Mouse (Mus musculus) left cerebral cortex, adult 11 months (tissue): ENCODE results near the gene Golga2.

Source experiments
- DNase-seq: peaks from one replicate; pipeline ENCODE4 v3.0.0; 2022; ENCODE audit warnings: low spot score

Gene Golga2

GRCm38 (mm10) chr2:32287334-32287840 is at the start of gene Golga2:
TSS of gene Golga2 (plus strand) at chr2:32287384.
- DNase-seq: no peak

- DNase-seq: no peak
These were observed 49.6 kb upstream of the Golga2 start for GRCm38 (mm10) chr2:32237571-32237970.

- DNase-seq: no peak
These were observed 48.3 kb upstream of the Golga2 start for GRCm38 (mm10) chr2:32238708-32239435.

DNA sequence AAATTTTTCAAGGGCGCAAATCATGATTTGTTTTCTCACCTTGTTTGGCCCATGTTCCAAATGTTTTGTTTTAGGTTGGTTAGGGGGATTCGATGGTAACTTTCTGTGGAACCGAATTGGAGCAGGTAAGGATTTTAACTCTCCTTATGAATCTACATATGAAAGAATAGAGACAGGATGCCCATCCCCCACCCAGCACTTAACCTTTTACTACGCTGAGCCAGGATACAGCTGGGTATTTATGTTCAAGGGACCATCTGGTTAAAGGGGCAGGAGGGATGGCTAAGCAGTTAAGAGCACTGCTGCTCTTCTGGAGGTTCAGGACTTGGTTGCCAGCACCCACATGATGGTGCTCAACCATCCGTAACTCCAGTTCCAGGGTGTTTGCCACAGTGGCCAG is 46.6 kb upstream of the Golga2 start:
- DNase-seq: no peak

DNA sequence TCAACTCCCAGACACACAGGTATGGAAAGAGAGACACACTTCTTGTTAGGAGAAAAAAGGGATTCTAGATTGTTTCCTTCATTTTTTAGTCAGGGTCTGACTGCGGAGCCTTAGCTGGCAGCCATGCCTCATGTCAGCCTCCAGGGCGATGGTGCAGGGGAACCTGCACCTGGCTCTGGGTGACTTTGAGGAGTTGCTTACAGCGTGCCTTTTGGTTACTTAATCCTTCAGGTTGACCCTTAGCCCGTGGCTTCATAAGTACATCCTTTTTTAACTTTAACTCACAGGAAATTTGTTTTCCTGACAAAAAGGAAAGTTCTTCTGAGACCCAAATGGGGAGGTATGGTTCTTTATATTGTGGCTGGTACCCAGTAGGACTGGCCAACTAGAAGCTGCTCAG is 44.2 kb upstream of the Golga2 start:
- DNase-seq: no peak

DNA sequence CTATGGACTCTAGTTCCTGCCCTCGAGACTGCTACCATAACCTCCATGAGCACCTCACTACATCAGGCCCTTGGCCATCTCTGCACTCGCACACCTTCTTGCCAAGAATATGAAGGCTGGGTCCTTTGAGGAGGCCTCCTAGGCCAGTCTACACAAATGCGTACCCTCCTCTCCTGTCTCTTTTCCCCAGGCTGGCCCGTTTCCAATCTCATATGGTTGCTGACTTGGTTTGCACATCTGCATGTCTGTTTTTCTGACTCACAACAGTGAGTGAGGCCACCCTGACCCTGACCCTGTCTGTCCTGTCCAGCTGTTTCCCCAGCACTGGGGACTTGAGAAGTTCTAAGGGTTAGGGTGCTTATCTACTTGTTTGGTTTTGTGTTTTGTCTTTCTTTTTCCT is 40.4 kb upstream of the Golga2 start:
- no peak for DNase-seq

GRCm38 (mm10) chr2:32248377-32249361 is 38.5 kb upstream of the Golga2 start:
- no peak for DNase-seq

DNA sequence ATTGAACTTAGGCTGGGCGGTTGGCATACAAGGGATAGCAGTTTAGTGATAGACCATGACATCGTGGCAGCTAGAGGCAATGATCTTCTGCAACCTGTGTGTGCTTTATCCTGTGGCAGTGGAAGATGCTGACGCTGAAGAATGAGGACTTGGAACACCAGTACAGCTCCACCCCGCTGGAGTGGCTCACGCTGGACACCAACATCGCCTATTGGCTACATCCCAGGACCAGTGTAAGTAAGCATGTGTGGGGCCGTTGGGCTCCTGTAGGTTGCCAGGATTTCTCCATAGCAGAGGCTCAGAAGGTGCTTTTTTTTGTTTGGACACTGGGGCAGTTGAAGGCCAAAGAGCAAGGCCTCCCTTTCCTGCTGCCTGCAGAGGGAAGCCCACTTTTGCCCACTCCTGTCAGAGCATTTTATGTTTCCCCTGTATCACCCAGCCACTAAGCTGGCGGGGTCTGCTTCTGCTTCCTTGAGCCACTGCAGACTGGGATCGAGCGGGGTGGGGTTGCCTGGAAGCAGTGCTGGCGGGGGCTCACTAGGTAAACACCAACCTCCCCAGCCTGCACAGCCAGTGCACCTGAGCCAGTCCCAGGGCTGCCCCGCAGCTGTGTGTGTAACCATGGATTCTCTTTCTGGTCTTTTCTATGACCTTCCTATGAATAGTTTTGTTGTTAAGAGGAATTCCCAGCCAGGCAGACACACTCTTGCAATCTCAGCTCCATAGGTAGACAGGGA is 35.2 kb upstream of the Golga2 start:
- no peak for DNase-seq

DNA sequence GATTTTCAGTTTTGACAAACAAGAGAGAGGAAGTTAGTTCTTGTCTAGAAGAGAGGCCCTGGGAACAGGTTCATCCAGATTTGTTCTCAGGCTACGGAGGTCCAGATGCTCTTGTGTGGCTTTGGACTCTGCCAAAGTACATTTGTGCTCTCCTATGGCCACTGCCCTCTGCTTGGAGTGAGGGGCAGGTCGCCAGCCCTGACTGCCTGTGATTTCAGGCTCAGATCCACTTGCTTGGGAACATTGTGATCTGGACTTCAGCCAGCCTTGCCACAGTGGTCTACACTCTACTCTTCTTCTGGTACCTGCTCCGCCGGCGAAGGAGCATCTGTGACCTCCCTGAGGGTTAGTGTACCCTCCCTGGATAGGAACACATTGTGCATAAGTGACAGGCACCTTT is 34.5 kb upstream of the Golga2 start:
- no peak for DNase-seq

DNA sequence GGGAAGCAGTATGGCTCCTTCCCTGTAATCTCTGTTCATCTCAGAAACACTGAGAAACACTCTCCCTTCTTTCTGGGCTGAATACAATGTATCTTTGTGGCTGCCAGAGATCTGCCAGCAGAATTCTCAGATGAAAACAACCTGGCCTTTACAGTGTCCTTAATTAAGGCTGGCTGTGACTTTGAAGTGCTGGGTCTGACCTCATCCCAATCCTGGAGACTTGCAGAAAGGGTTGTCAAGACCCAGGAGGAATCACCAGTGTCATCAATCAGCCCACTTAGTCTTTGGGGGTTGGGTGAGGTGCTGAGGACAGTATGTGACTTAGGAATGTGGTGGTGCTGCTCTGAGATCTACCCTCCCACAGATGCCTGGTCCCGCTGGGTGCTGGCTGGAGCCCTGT is 33.8 kb upstream of the Golga2 start:
- no peak for DNase-seq

- no peak for DNase-seq
These were observed 32.6 kb upstream of the Golga2 start for GRCm38 (mm10) chr2:32254563-32254962.

GRCm38 (mm10) chr2:32256273-32256672 is 30.9 kb upstream of the Golga2 start:
- no peak for DNase-seq

DNA sequence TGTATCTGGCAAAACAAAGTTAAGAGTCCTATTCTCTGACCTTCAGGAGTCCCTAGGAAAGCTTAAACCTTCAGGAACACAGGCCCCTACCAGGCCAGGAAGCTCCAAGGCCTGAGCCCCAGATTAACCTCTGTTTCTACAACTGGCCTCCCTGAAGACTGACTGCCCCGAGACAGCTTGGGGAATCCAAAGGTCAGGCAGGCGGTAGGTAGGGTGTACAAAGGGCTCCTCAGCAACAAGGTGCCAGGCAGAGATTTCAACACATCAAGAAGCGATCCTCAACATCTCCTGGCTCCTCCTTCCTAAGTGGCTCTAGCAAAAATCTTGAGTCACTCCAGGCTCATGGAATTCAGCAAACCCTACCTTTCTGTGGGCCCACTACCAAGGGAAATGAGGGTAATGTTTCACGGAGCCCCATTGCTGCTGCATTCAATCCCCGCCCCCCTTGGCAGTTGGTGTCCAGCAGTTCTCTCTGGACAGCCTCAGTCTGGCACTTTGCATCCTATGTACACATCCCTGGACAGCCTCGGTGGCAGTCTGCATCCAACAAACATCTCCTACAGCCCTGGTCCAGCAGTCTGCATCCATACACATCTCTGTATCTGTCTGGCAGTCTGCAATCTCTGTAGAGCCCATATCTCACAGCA is 28.2 kb upstream of the Golga2 start:
- DNase-seq: no peak

DNA sequence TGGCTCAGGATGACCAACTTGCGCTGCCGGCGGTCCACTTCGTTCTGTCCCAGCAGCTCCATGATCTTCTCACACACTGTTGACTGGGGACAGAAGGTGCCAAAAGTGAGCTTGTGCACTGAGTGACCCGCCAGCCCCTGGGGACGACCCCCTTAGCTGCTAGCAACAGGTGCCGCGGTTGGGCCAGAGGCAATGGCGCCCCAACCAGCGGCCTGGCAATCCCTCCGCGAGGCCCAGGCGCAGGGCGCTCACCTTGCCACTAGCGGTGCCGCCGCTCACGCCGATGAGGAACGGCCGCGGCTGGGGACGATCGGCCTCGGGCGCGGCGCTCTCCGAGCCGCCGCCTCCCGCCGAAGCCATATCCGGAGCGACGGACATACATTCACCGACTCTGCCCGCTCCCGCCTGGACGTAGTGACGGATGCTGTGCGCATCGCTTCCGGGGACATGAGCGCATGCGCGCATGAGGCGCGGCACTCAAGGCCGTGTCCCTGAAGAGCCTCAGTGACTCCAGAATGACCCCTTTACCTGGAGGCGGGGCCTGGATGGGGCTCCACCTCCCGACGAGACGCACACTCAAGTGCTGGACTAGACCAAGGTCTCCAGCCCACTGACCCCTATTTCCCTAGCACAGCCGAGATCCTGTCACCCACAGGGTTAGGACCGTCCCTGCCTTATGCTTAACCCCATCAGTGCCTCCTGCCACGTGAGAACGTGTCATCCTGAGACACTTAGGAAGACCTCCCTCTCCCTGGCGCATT is 27.3 kb upstream of the Golga2 start, which contains the start of gene Uck1:
TSS of gene Uck1 (minus strand) at position 503 of the 761 bp plus-strand sequence.
- peak; percentile 81 for DNase-seq

GRCm38 (mm10) chr2:32260635-32261034 is 26.5 kb upstream of the Golga2 start:
- DNase-seq: no peak

- DNase-seq: no peak
These were observed 11.4 kb upstream of the Golga2 start for GRCm38 (mm10) chr2:32275823-32276222.

DNA sequence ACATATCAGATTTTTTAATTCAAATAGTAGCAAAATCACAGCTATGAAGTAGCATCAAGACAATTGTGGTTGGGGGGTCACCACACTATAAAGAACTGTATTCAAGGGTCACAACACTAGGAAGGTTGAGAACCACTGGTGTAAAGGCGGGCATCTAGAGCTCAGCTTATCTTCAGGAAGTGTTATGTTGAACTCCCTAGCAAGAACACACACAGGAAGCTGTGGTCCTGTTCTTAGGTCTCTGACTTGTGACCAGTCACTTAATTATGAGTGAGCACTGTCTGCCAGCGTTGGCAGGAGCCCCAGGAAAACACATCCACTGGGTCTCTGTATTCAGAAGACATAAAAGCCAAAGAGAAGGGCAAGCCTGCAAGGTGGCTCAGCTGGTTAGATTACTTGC is 4.9 kb upstream of the Golga2 start:
- DNase-seq: no peak

DNA sequence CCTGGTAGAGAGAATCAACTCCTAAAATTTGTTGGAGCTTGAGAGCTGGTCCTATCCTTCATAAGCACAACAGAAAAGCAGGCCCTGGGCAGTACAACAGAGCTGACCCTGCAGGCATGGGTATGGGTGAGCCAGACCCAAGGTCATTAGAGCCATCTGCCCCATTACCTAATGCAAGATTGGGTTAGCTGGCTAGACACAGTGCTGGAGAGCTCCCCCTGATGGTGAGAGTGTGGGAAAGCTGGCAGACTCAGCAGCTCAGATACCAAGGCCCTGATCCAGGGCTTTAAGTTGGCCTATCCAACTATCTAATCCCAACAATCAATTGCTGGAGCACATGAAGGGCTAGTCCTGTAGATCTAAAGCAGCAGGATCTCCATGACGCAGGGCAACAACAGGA is 4.5 kb upstream of the Golga2 start:
- DNase-seq: no peak

DNA sequence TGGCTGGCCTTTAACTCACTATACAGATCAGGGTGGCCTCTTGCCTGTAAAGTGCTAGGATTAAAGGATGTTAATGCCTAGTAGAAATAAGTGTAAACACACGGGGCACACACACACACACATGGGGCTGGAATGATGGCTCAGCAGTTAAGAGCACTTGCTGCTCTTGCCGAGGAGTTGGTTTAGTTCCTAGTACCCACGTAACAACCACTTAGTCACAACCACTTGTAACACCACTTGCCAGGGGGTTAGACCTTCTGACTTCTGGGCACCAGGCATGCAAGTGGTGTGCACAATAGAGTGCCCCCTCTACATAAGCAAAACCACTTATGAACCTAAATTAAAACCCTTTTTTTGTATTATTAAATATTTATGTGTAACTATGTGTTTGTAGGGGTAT is 3.2 kb upstream of the Golga2 start:
- DNase-seq: no peak

GRCm38 (mm10) chr2:32287923-32288367 is 761 bp downstream of the Golga2 start, which contains the start of gene Swi5:
TSS of gene Swi5 (minus strand) at chr2:32288075.
- DNase-seq: peak; percentile 93
